Mouse (Mus musculus): ENCODE data around the gene Duxbl3.
"Not testable (repeated sequence)": the region's sequence is repeated elsewhere in the genome, so short reads cannot be mapped to it uniquely, and the experiment has no call there.

Duxbl3 gene

DNA sequence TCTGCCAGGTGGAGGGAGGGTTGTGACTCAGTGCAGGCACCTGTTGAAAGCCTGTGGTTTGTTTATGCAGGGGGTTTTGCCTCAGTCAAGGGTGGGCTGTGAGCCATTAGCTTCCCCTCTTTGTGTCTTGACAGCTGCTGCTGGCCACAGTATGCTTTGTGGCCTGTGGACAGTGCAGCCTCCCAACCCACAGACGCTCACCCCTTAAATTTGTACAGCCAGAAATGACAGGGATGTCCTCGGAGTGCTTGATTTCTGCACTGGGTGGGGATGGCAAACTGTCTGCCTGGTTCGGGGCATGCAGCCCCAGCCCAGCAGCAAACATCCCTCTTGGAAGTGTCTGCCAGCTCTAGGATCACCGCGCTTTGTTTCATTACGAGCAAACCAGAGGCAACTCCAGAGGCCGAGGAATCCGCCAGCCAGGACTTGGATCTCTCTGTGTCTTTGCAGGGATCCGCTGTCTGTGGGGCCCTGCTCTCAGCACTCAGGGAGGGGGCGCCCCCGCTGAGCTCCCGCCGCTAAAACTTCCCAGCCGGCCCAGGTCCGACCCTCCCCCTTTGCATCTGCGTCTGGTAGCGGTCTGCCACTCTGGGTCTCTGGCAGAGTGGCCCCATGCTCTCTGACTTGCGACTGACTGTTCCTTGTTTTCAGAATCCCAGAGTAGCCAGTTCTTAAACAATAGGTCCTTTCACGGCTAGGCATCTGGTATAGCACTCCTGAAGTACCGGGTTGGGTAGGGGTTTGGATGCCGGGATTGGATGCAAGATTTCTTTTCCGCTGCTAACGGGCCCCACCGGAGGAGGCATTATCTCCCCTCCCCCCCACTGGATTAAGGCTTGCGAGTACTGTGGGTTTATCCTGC lies at the start of gene Duxbl3:
Duxbl3 (plus strand) TSS at position 207 of the 862 bp plus-strand sequence.
- DNase-seq = not testable (repeated sequence)

- DNase-seq = not testable (repeated sequence)
These were observed 41.3 kb upstream of the Duxbl3 start for GRCm38 (mm10) chr14:26216233-26217000.

- DNase-seq = not testable (repeated sequence)
These were observed 20.6 kb upstream of the Duxbl3 start for GRCm38 (mm10) chr14:26237183-26237582.

DNA sequence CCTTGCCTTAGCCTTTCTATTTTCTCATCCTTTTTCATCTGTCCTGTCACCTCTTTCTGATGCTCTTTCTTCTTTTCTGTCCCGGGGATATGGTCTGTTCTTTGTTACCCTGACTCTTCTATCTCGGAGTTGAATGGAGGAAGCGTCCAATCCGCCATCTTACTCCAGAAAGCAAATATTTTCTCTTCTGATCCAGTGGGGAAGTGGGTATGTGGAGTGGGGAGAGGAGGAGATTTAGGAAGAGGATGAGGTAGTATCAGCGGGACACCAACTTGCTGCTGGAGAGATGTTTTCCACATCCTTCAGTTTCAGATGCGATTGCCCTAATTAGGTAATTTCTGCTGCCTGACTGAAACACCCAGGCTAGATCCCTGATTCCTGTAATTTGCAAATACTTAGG lies 967 bp downstream of the Duxbl3 start:
- DNase-seq = not testable (repeated sequence)

DNA sequence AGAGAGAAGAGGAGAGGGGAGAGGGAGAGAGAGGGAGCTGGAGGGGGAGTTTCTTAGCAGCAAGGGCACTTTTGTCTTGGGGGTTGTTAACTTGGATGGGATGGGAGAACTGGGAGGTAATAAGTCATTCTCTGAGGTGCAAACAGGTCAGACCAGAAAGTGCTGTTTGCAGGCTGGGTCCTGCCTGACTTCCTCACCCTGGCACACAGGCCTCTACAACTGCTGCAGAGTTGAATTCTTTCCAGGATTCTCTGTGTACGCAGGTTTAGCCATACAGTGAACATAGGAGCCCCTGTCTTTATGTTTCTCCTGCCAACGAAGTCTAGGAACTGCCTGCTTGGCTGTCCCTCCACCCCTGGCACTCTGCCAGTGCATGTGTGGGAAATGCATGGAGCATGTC lies 29.0 kb downstream of the Duxbl3 start:
- not testable (repeated sequence) for DNase-seq

- DNase-seq = no peak
These were observed 36.1 kb downstream of the Duxbl3 start for GRCm38 (mm10) chr14:26293859-26294258.

- no peak for DNase-seq
These were observed 39.3 kb downstream of the Duxbl3 start for GRCm38 (mm10) chr14:26297055-26297454.

DNA sequence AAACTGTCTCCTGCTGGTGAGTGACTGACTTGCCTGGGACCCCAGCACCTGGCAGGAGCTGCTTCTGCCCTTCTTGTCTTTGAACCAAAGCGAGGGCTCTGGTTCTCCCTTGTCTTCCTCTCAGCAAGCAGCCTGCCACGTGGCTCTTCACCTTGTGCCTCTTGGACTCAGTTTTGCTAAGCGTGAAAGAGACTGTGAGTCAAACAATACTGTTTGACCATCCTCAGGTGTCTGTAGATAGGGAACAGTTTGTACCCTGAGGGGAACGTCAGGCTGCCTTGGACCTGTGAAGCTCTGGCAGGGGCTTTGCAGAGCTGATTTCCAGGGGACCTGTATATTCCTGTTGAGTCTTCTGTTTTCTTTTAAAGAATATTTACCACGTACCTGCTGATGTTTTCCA lies 39.7 kb downstream of the Duxbl3 start:
- no peak for DNase-seq

GRCm38 (mm10) chr14:26303111-26303510 lies 45.3 kb downstream of the Duxbl3 start:
- peak; percentile 86 for DNase-seq

- DNase-seq = peak; percentile 76
These were observed 48.3 kb downstream of the Duxbl3 start for GRCm38 (mm10) chr14:26306032-26306431.

DNA sequence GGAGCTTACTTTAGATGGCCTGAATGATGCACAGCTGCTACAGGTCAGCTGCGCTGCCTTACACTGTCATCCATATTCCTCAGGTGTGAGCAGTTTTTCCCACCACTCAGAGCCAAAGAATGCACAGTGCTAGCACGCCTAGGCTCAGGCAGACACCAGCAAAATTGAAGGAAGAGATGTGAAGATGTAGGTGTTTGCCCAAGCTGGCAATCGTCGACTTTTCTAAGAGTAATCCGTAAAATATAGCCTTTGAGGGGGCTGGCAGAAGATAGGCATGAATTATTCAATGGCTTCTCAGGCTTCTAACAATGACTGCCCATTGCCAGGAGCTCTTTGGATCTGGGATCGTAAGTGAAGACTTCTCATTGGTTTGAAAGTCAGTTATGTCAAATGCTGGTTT lies 51.1 kb downstream of the Duxbl3 start:
- no peak for DNase-seq

DNA sequence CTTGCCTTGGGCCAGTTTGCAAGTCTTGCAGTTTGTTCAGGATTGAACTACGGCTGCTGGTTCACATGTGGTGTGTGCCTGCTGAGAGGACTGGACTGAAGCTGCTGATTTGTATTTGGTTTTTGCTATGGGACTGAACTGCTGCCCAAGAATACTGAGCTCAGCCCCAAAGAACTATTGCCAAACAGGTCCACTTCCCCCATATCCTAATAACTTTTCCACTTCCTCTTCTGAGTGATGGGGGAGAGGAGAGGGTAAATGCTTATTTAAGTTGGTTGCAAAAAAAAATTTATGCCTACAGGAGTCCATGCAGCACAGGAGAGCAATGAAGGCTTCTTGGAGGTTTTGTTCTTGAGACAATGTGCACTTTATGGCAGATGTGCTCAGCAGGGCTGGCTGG lies 51.7 kb downstream of the Duxbl3 start:
- DNase-seq = no peak

- no peak for DNase-seq
These were observed 58.5 kb downstream of the Duxbl3 start for GRCm38 (mm10) chr14:26316246-26316730.
